Mouse (Mus musculus) forebrain, embryonic 15.5 days (tissue): Measurements from ENCODE around the gene Pde4d. TPM values are rescaled to one million over a fixed set of nuclear protein-coding genes. Genes with fewer than 3 reads are reported as not detected.

Experiments used
- ATAC-seq: fragments of 200-750 bp; cut with Nextera tagmentation; replicated peaks from 2 replicates; pipeline ENCODE4 v1.8.0; 2017; ENCODE audit warnings: mild to moderate bottlenecking, moderate TSS enrichment, moderate library complexity
- H3K27ac ChIP-seq: fragments of 300-500 bp; sonication (generic); replicated peaks from 2 replicates; pipeline ENCODE4 v1.5.1; 2015; ENCODE audit warnings: mild to moderate bottlenecking, inconsistent platforms
- H3K27me3 ChIP-seq: fragments of 300-500 bp; sonication (generic); 2 replicates; pipeline ENCODE4 v1.6.1; 2015; ENCODE audit warnings: inconsistent platforms
- H3K36me3 ChIP-seq: fragments of 300-500 bp; sonication (generic); 2 replicates; pipeline ENCODE4 v1.6.1; 2015; ENCODE audit warnings: mild to moderate bottlenecking, inconsistent platforms
- H3K4me1 ChIP-seq: fragments of 300-500 bp; sonication (generic); 2 replicates; pipeline ENCODE4 v1.6.1; 2015; ENCODE audit warnings: inconsistent platforms
- H3K4me2 ChIP-seq: fragments of 300-500 bp; sonication (generic); replicated peaks from 2 replicates; pipeline ENCODE4 v1.6.1; 2015; ENCODE audit warnings: mild to moderate bottlenecking, inconsistent platforms
- H3K4me3 ChIP-seq: fragments of 300-500 bp; sonication (generic); 2 replicates; pipeline ENCODE4 v1.5.1; 2015; ENCODE audit warnings: mild to moderate bottlenecking, inconsistent platforms
- H3K9ac ChIP-seq: fragments of 300-500 bp; sonication (generic); replicated peaks from 2 replicates; pipeline ENCODE4 v1.6.1; 2015; ENCODE audit warnings: mild to moderate bottlenecking, inconsistent platforms
- H3K9me3 ChIP-seq: fragments of 300-500 bp; sonication (generic); 2 replicates; pipeline ENCODE4 v1.6.1; 2016; ENCODE audit warnings: inconsistent platforms
- WGBS: fragments of 180-500 bp; shearing (Covaris S2); methylation state at CpG from one replicate; pipeline ENCODE4 v1.1.7; 2015; ENCODE audit warnings: mixed read lengths; 5-methylcytosine and 5-hydroxymethylcytosine counted together
- polyA plus RNA-seq: library from polyadenylated mRNA; unstranded; fragments of >200 nt; fragmentation: Nextera tagmentation; extraction: Ambion mirVana; gene quantifications from 2 replicates; pipeline ENCODE4 v1.2.1, GENCODE M21; 2015

The Pde4d gene
- polyA plus RNA-seq, 1 experiment from 2014 or later, result 16.3 TPM

DNA sequence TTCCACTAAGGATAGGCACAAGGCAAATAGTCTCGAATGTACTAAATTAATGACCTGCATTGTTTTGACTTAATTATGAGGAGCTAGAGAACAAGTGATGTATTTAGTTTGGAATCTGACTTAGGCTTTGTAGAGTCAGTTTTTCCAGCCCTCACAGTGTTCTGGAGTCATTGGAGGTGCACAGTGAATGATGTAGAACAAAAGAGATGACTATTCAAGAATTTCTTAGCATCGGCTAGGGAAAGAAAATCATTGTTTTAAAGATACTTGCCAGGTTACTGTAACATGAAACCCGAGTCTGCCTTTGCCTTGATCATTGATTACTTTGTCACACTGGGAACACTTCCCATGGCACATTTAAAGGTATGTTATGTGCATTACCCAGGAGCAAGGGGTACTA lies 1089.6 kb downstream of the Pde4d start:
- no peak overlapping the region for H3K4me2 ChIP-seq
- H3K4me3 ChIP-seq, result no peak overlapping the region
- peaks cover 8% of the 10 kb centered on the region for H3K4me1 ChIP-seq

DNA sequence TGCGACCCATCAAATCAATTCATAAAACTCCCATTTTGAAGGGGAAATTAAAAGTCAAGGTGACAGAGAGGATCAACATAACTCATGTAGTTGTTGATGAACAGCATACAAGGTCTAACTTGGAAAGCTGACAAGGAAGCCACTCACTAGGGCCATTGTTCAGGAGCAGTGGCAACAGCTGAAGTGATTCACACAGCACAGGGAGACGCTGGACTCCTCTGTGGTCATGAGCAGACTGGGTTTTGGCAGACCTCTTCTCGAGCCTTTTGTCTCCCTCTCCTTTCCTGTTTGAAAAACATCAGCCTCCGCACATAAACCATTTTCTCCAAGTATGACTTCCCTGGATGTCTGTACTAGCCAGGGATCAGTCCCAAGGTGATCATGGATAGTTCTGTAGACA lies 1094.9 kb downstream of the Pde4d start:
- 74% methylated on average over 4 of the region's 4 CpGs for WGBS

More for the DNA sequence above, 1089.6 kb downstream of the Pde4d start:
- Histone ChIP-seq H3K27me3 (no peaks in the 10 kb centered on the region), H3K27ac (no peak overlapping the region), H3K9me3 (no peaks in the 10 kb centered on the region), H3K9ac (no peak overlapping the region), H3K36me3 (no peaks in the 10 kb centered on the region)
- 35% methylated on average over 3 of the region's 3 CpGs for WGBS
- ATAC-seq, result no peak

DNA sequence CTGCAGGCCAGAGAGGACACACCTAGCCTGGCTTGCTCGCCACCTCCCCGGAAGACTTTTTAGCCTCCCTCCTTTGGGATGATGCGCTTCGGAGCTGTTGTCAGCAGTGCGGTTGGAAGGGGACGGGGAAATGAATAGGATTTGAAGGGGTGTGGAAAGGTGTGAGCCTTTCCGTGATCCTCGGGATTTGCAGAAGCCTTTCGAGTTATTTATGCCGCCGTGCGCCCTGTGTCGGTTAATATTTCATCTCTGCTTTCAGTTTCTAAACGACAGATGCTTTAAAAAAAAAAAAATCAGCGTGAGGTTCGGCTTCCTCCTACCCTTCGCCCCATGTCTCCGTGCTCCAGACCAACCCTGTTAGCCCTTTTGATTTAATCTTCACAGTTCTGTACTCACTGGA lies 1096.6 kb downstream of the Pde4d start:
- Histone ChIP-seq H3K4me1 (peaks cover 19% of the 10 kb centered on the region), H3K4me2 (no peak overlapping the region), H3K9ac (no peak overlapping the region), H3K27ac (peak overlapping the region; percentile 39), H3K9me3 (no peaks in the 10 kb centered on the region), H3K27me3 (no peaks in the 10 kb centered on the region), H3K4me3 (no peak overlapping the region), H3K36me3 (no peaks in the 10 kb centered on the region)
- no peak for ATAC-seq
- WGBS, result 75% methylated on average over 18 of the region's 18 CpGs

More for the DNA sequence above, 1094.9 kb downstream of the Pde4d start:
- no peak for ATAC-seq
- H3K4me3 ChIP-seq, result no peak overlapping the region
- no peak overlapping the region for H3K9ac ChIP-seq
- no peak overlapping the region for H3K27ac ChIP-seq
- H3K36me3 ChIP-seq, result no peaks in the 10 kb centered on the region
- H3K9me3 ChIP-seq, result no peaks in the 10 kb centered on the region
- H3K4me1 ChIP-seq, result peaks cover 14% of the 10 kb centered on the region
- H3K27me3 ChIP-seq, result no peaks in the 10 kb centered on the region
- H3K4me2 ChIP-seq, result no peak overlapping the region

DNA sequence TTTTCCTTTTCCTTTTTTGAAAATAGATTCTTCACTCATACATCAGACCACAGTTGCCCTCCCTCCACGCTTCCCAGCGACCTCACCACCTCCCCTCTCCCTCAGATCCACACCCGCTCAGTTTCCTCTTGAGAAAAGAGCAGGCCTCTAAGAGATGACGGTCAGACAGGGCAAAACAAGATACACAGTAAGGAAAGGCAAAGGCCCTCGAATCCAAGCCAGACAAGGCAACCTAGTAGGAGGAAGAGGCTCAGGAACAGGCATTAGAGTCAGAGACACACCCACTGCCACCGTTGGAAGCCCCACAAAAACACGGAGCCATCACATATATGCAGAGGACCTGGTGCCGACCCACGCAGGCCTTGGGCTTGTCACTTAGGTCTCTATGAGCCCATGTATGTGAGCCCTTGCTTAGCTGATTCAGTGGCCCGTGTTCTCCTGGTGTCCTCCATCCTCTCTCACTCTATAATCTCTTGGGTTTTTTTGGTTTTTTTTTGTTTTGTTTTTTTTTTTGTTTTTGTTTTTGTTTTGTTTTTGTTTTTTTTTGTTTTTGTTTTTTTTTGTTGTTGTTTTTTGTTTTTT lies 1097.3 kb downstream of the Pde4d start:
- Histone ChIP-seq H3K4me2 (no peak overlapping the region), H3K27me3 (no peaks in the 10 kb centered on the region), H3K36me3 (no peaks in the 10 kb centered on the region), H3K4me1 (peaks cover 17% of the 10 kb centered on the region), H3K9ac (no peak overlapping the region), H3K4me3 (no peak overlapping the region), H3K9me3 (no peaks in the 10 kb centered on the region), H3K27ac (0 out of 2 replicates have a peak overlapping the region, but pooled peaks have one; percentile 15)
- WGBS, result 85% methylated on average over 10 of the region's 10 CpGs
- ATAC-seq, result no peak

DNA sequence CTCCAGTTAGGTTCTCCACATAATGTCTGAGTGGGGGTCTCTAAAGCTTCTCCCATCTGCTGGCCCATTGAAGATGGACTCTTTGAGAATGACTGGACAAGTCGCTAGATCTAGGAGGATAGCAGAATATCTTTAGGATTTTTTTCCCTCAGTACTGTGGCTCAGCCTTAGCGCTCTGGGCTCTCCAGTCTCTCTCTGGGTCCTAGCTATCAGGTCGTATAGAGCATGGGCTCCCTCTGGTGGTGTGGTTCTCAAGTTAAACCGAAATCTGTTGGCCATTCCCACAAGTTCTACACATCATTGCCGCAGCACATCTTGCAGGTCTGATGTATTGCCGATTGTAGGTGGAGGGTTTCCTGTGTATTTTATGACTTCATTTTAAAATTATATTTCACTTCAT lies 1098.0 kb downstream of the Pde4d start:
- Histone ChIP-seq H3K27ac (no peak overlapping the region), H3K36me3 (no peaks in the 10 kb centered on the region), H3K9me3 (no peaks in the 10 kb centered on the region), H3K4me3 (no peak overlapping the region), H3K4me1 (peaks cover 17% of the 10 kb centered on the region), H3K9ac (no peak overlapping the region), H3K4me2 (no peak overlapping the region), H3K27me3 (no peaks in the 10 kb centered on the region)
- ATAC-seq, result peak; percentile 59
- 23% methylated on average over 6 of the region's 6 CpGs for WGBS

DNA sequence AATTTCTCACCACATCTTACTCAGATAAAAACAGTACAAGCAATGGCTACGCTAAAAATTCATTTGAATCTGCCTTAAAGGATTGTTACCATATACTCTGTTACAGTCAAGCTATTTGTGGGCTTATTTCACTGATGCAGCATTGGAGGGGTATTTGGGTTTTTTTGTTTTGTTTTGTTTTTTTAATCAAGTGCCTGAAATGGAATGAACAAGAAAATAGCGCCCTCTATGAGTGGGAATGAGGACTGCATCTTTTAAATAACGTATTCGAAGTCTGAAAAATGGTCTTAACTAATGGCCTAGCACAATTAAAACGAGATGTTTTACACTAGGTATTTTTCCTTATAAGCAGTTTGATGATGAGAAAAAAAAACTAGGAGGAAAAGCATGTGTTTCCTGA lies 1098.5 kb downstream of the Pde4d start:
- no peak overlapping the region for H3K4me2 ChIP-seq
- H3K9ac ChIP-seq, result no peak overlapping the region
- no peaks in the 10 kb centered on the region for H3K9me3 ChIP-seq
- no peak for ATAC-seq
- no peaks in the 10 kb centered on the region for H3K27me3 ChIP-seq
- H3K36me3 ChIP-seq, result no peaks in the 10 kb centered on the region
- H3K27ac ChIP-seq, result peak overlapping the region; percentile 91
- 71% methylated on average over 5 of the region's 5 CpGs for WGBS
- H3K4me1 ChIP-seq, result peaks cover 17% of the 10 kb centered on the region
- no peak overlapping the region for H3K4me3 ChIP-seq

DNA sequence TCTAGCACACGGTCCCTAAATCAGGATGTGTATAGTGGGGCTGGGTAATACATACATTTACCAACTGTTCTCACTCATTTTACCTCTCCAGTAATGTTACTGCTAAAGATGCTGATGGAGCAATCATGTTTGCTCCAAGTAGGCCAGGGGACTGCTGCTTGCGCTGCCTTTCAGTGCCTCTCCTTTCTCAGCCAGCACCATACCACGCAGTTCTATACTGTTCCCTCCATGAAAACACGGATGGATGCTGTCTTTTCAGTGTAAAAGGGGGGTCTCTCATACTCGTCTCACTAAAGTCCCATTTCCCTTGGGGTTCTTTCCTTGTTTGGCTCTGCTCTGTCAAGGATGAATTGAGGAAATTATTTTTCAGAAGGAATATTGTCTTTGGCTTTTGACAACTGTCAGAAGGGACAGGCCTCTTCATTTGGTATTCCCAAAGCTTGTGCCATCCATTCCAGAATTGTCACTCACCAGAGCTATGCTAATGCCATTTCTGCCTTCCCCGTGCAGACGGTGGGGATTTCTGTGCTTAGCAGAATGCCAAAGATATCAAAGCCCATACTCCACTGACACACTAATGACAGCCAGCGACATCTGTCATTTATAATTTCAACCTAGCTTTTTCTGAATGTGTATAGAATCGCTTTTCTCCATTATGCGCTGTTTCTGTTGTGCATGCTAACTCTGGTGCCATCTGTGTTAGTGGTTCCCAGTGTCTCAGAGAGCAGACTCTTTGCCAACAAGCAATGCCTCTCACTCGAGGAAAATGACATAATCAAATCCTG lies 1099.2 kb downstream of the Pde4d start:
- Histone ChIP-seq H3K27me3 (no peaks in the 10 kb centered on the region), H3K36me3 (no peaks in the 10 kb centered on the region), H3K4me3 (no peak overlapping the region), H3K4me2 (no peak overlapping the region), H3K4me1 (peaks cover 17% of the 10 kb centered on the region), H3K27ac (peak overlapping the region; percentile 91), H3K9ac (no peak overlapping the region), H3K9me3 (no peaks in the 10 kb centered on the region)
- peak; percentile 91 for ATAC-seq
- 49% methylated on average over 11 of the region's 11 CpGs for WGBS

DNA sequence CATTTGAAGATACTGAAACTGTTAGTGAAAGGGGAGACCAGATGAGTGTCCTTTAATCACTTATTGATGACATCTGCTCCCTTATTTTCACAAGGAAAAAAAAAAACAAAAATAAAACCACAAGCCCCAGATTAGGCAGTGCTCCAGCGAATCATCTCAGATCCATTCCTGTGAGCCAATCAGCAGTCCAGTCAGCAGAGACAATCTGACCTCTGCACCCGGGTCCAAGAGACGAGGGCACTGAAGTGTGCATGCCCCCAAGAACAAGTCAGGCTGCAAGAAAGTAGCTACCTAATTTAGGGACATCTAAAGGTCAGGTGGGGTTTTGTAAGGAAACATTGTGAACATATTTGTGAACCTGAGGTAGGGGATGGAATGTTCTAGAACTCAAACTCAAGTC lies 1102.1 kb downstream of the Pde4d start:
- H3K36me3 ChIP-seq, result no peaks in the 10 kb centered on the region
- H3K4me1 ChIP-seq, result peaks cover 17% of the 10 kb centered on the region
- H3K4me3 ChIP-seq, result no peak overlapping the region
- no peaks in the 10 kb centered on the region for H3K9me3 ChIP-seq
- H3K27me3 ChIP-seq, result no peaks in the 10 kb centered on the region
- no peak overlapping the region for H3K9ac ChIP-seq
- H3K4me2 ChIP-seq, result no peak overlapping the region
- whole genome bisulfite sequencing, result 82% methylated on average over 3 of the region's 3 CpGs
- H3K27ac ChIP-seq, result no peak overlapping the region
- no peak for ATAC-seq

DNA sequence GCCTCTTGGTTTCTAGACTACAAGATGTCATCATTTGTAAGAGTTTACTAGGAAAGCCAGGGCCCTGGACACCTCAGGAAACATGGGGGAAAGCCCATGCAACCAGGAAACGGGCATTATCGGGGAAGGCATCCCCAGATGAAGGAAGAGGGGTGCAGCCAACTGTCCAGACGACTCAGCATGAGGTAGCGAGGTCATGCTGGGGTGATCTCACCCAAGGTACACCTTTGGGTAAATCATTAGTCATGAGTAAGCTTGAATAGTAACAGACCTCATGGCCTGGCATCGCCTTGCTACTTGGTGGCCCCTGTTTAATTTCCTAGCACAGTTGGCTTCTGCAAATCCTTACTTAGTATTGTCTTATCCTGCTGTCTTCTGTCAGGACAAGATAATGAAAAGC lies 1105.8 kb downstream of the Pde4d start:
- no peak for ATAC-seq
- H3K9ac ChIP-seq, result no peak overlapping the region
- no peak overlapping the region for H3K27ac ChIP-seq
- no peaks in the 10 kb centered on the region for H3K36me3 ChIP-seq
- no peak overlapping the region for H3K4me2 ChIP-seq
- 81% methylated on average over 5 of the region's 5 CpGs for WGBS
- H3K4me1 ChIP-seq, result peaks cover 13% of the 10 kb centered on the region
- no peak overlapping the region for H3K4me3 ChIP-seq
- H3K27me3 ChIP-seq, result no peaks in the 10 kb centered on the region
- H3K9me3 ChIP-seq, result no peaks in the 10 kb centered on the region

DNA sequence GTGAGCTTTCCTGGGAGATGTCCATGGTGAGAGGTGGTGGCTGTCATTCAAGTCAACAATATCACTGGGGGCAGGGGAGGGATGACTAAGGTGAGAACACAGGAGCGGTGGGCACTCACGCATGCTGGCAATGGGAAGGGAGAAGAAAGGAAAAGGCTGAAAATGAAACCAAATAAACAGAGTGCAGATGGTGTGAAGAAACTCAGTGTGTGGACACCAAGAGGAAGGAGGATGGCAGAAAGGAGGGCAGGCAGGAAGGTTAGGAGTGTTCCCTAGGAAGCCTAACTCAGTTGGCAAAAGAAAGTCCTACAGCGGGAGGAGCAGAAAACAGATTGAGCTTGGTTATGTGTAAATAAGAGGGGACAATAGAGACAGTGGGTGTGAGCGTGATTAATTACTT lies 1107.1 kb downstream of the Pde4d start:
- Histone ChIP-seq H3K4me1 (peaks cover 13% of the 10 kb centered on the region), H3K27me3 (no peaks in the 10 kb centered on the region), H3K9ac (no peak overlapping the region), H3K27ac (0 out of 2 replicates have a peak overlapping the region, but pooled peaks have one; percentile 34), H3K36me3 (no peaks in the 10 kb centered on the region), H3K9me3 (no peaks in the 10 kb centered on the region), H3K4me2 (no peak overlapping the region), H3K4me3 (no peak overlapping the region)
- no peak for ATAC-seq
- WGBS, result 81% methylated on average over 4 of the region's 4 CpGs

DNA sequence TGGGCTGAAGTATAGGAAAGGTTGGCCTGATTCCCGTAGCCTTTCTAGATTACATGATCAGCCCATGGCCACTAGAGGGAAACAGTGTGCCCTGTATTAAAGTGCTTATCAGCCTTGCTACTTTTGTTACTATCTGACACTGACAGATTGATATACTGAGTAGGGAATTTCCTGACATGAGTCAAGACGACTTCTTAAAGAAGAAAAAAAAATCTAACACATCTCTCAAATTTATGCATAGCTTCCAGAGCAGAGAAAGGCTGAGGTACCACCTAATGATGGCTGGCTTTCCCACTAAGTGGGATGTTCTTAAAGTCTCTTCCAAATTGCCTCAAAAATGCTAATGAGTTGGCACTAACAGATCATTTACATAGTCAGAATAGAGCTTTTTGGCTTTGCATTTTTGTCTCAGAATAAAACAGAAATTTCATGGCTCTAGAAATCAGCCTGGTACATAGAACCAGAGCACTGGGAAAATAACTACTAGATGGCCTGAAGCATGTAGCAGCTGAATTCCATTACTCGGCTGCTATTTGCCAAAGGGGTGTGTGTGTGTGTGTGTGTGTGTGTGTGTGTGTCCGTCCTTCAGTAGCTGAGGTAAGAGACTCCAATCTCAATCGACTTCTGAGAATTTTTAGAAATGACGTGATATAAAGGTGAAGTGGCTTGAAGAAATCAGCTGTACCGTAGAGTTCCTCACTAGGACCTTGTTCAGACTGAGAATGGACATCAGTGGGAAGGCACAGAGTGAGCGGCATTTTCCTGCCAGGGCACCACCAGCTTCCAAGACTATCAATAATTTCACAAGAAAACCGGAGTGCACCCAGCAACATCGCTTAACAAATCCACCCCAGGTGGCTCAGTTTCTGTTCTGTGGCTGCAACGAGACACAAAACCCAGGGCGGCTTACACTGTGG lies 1108.9 kb downstream of the Pde4d start:
- Histone ChIP-seq H3K27ac (peak overlapping the region; percentile 72), H3K9me3 (no peaks in the 10 kb centered on the region), H3K9ac (no peak overlapping the region), H3K36me3 (no peaks in the 10 kb centered on the region), H3K4me1 (peaks cover 13% of the 10 kb centered on the region), H3K4me3 (no peak overlapping the region), H3K4me2 (no peak overlapping the region), H3K27me3 (no peaks in the 10 kb centered on the region)
- peak; percentile 93 for ATAC-seq
- 57% methylated on average over 12 of the region's 12 CpGs for WGBS

DNA sequence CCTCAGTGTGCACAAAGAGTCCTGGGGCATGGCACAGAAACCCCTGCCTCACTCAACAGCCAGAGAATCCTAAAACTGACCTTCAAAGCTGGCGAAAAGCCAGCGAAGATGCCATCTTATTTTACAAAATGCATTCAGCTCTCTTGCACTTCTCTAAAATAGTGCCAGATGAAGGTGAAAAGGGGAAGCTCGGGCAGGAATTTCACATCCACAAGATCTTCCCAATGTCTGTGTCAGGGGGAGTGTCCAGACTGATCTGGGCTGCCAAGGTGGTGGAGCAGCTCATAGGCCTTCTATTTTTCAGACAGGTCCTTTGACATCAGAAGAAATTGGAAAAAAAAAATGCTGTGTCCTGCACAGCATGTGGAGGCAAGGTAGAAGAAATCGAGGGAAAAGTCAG lies 1110.5 kb downstream of the Pde4d start:
- Histone ChIP-seq H3K27me3 (no peaks in the 10 kb centered on the region), H3K4me1 (peaks cover 13% of the 10 kb centered on the region), H3K36me3 (no peaks in the 10 kb centered on the region), H3K4me2 (no peak overlapping the region), H3K4me3 (no peak overlapping the region), H3K9ac (no peak overlapping the region), H3K27ac (no peak overlapping the region), H3K9me3 (no peaks in the 10 kb centered on the region)
- no peak for ATAC-seq
- WGBS, result 86% methylated on average over 4 of the region's 4 CpGs
